Mouse (Mus musculus): ENCODE data around the gene Stam. TPM values are rescaled to one million over a fixed set of nuclear protein-coding genes. Genes with fewer than 3 reads are reported as not detected.

Stam gene
- total RNA-seq, 2 experiments from 2014 or later, result 33.2 to 36.7 TPM

GRCm38 (mm10) chr2:14103924-14104323 is 30.0 kb downstream of the Stam start:
- no peak for ATAC-seq (replicated peaks; ENCODE audit: low FRiP score, poor library complexity, severe bottlenecking)

- ATAC-seq (replicated peaks; ENCODE audit: low FRiP score, poor library complexity, severe bottlenecking), result no peak
Observed at GRCm38 (mm10) chr2:14107673-14108072, 33.8 kb downstream of the Stam start.

- ATAC-seq (replicated peaks; ENCODE audit: low FRiP score, poor library complexity, severe bottlenecking), result no peak
Observed at GRCm38 (mm10) chr2:14126387-14126786, 52.5 kb downstream of the Stam start.

GRCm38 (mm10) chr2:14127629-14128028 is 53.7 kb downstream of the Stam start:
- ATAC-seq (replicated peaks; ENCODE audit: low FRiP score, poor library complexity, severe bottlenecking), result no peak

GRCm38 (mm10) chr2:14130641-14131339 is 56.9 kb downstream of the Stam start:
- ATAC-seq (replicated peaks; ENCODE audit: low FRiP score, poor library complexity, severe bottlenecking), result no peak

- ATAC-seq (replicated peaks; ENCODE audit: low FRiP score, poor library complexity, severe bottlenecking), result no peak
Observed at GRCm38 (mm10) chr2:14132468-14133326, 58.8 kb downstream of the Stam start.

- no peak for ATAC-seq (replicated peaks; ENCODE audit: low FRiP score, poor library complexity, severe bottlenecking)
Observed at GRCm38 (mm10) chr2:14136906-14137305, 63.0 kb downstream of the Stam start.

- no peak for ATAC-seq (replicated peaks; ENCODE audit: low FRiP score, poor library complexity, severe bottlenecking)
Observed at GRCm38 (mm10) chr2:14139590-14139989, 65.7 kb downstream of the Stam start.

- ATAC-seq (replicated peaks; ENCODE audit: low FRiP score, poor library complexity, severe bottlenecking), result no peak
Observed at GRCm38 (mm10) chr2:14140044-14140443, 66.1 kb downstream of the Stam start.

GRCm38 (mm10) chr2:14145311-14145710 is 71.4 kb downstream of the Stam start:
- ATAC-seq (replicated peaks; ENCODE audit: low FRiP score, poor library complexity, severe bottlenecking), result no peak

- no peak for ATAC-seq (replicated peaks; ENCODE audit: low FRiP score, poor library complexity, severe bottlenecking)
Observed at GRCm38 (mm10) chr2:14146913-14147312, 73.0 kb downstream of the Stam start.

GRCm38 (mm10) chr2:14150829-14151228 is 76.9 kb downstream of the Stam start:
- ATAC-seq (replicated peaks; ENCODE audit: low FRiP score, poor library complexity, severe bottlenecking), result no peak

- ATAC-seq (replicated peaks; ENCODE audit: low FRiP score, poor library complexity, severe bottlenecking), result no peak
Observed at GRCm38 (mm10) chr2:14151854-14152253, 78.0 kb downstream of the Stam start.

- no peak for ATAC-seq (replicated peaks; ENCODE audit: low FRiP score, poor library complexity, severe bottlenecking)
Observed at GRCm38 (mm10) chr2:14159047-14159446, 85.1 kb downstream of the Stam start.

- no peak for ATAC-seq (replicated peaks; ENCODE audit: low FRiP score, poor library complexity, severe bottlenecking)
Observed at GRCm38 (mm10) chr2:14159756-14160155, 85.9 kb downstream of the Stam start.

- no peak for ATAC-seq (replicated peaks; ENCODE audit: low FRiP score, poor library complexity, severe bottlenecking)
Observed at GRCm38 (mm10) chr2:14164459-14165030, 90.6 kb downstream of the Stam start.

- ATAC-seq (replicated peaks; ENCODE audit: low FRiP score, poor library complexity, severe bottlenecking), result no peak
Observed at GRCm38 (mm10) chr2:14165066-14165465, 91.2 kb downstream of the Stam start.

- ATAC-seq (replicated peaks; ENCODE audit: low FRiP score, poor library complexity, severe bottlenecking), result no peak
Observed at GRCm38 (mm10) chr2:14165618-14166344, 91.9 kb downstream of the Stam start.

GRCm38 (mm10) chr2:14167721-14168120 is 93.8 kb downstream of the Stam start:
- ATAC-seq (replicated peaks; ENCODE audit: low FRiP score, poor library complexity, severe bottlenecking), result no peak

- no peak for ATAC-seq (replicated peaks; ENCODE audit: low FRiP score, poor library complexity, severe bottlenecking)
Observed at GRCm38 (mm10) chr2:14174334-14174733, 100.4 kb downstream of the Stam start, which contains the start of gene Tmem236. Gene Tmem236, plus strand, starts transcription at chr2:14174523.

All from erythroblast, adult 5-6 weeks (primary cell).